Comparison of ENCODE assay signal across 24 mouse cellular contexts in the genomic region with DNA sequence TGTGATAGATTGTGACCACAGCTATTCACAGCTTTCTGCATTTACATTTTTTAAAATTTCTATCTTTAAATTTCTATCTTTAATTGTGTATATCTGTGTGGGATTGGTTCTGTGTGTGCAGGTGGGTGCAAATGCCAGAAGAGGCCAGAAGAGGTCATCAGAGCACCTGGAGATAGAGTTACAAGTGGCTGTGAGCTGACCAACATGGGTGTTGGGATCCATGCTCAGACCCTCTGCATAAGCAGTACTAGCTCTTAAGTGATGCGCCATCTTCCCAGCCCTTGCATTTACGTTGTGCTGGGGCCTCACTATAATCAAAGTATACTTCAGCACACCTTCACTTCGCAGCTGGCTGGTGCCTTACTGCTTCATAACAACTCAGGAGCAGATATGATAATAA.
DNase-seq lines count a peak whose midpoint lies in the region; ATAC-seq and TF ChIP-seq lines count a peak whose summit lies in the region.
"Had no signal": no experiment of that assay in that cellular context is flagged by ENCODE, and none has a peak within 500 bp of the region (broad histone marks: within the 10 kb centered on the region; RNA-seq: fewer than 3 reads in every experiment).

No protein-coding gene starts in this region.

- H3K27me3 ChIP-seq in kidney, postnatal 0 days (ENCODE audit: insufficient read depth, low read length) = no peaks in the 10 kb centered on the region
- no peaks in the 10 kb centered on the region for H3K27me3 ChIP-seq in kidney, embryonic 16.5 days (ENCODE audit: insufficient read depth, low read length)
- H3K27me3 ChIP-seq in megakaryocyte, embryonic 14.5 days (replicated peaks) = no peaks in the 10 kb centered on the region
- H3K27me3 ChIP-seq in MEL (ENCODE audit: control insufficient read depth in 1 of 2, insufficient read depth in 2 of 2, low read length in 2 of 2) = no peaks in the 10 kb centered on the region
- H3K27me3 ChIP-seq in stomach, postnatal 0 days (ENCODE audit: control insufficient read depth, insufficient read depth, low read length) = no peaks in the 10 kb centered on the region
- H3K27me3 ChIP-seq in midbrain, postnatal 0 days (ENCODE audit: insufficient read depth, low read length) = no peaks in the 10 kb centered on the region
- H3K27me3 ChIP-seq in midbrain, embryonic 13.5 days = no peaks in the 10 kb centered on the region
- H3K27me3 ChIP-seq: forebrain, embryonic 13.5 days; heart, embryonic 12.5 days; limb, embryonic 15.5 days; neural tube, embryonic 15.5 days had no signal

- TF ChIP-seq RAD21 in MEL (IDR thresholded peaks at IDR 0.05; ENCODE audit: low read depth, low read length) = 0 out of 2 replicates have a peak, but pooled peaks have one; percentile 9

- TF ChIP-seq CTCF in kidney, postnatal 0 days (IDR thresholded peaks at IDR 0.05; ENCODE audit: low read depth) = peak; percentile 23; the same call in 1 of the 2 replicates
- peak in 2 of 3 experiments; percentile 3 to 10; a peak in 1 of 6 replicates for TF ChIP-seq CTCF in MEL (IDR thresholded peaks at IDR 0.05 in 2 of 3, conservative IDR thresholded peaks at IDR 0.05 in 1 of 3; ENCODE audit: control insufficient read depth in 1 of 3, insufficient read depth in 1 of 3, low read depth in 2 of 3, low read length in 3 of 3, poor library complexity in 1 of 3, severe bottlenecking in 1 of 3)
- peak; percentile 34; the same call in 1 of the 2 replicates for TF ChIP-seq CTCF in stomach, postnatal 0 days (IDR thresholded peaks at IDR 0.05; ENCODE audit: low read depth)
- TF ChIP-seq CTCF in midbrain, postnatal 0 days (IDR thresholded peaks at IDR 0.05) = no peak

- no peak overlapping the region for H3K27ac ChIP-seq in kidney, postnatal 0 days
- H3K27ac ChIP-seq in kidney, embryonic 16.5 days (ENCODE audit: low read length) = no peak overlapping the region
- no peak overlapping the region for H3K27ac ChIP-seq in MEL (ENCODE audit: control insufficient read depth, low read depth, low read length)
- no peak overlapping the region for H3K27ac ChIP-seq in stomach, postnatal 0 days (replicated peaks)
- H3K27ac ChIP-seq in midbrain, postnatal 0 days (ENCODE audit: low read depth, low read length) = no peak overlapping the region
- no peak overlapping the region for H3K27ac ChIP-seq in midbrain, embryonic 13.5 days
- H3K27ac ChIP-seq: forebrain, embryonic 13.5 days; limb, embryonic 15.5 days; midbrain, embryonic 10.5 days; neural tube, embryonic 15.5 days had no signal

- no peaks in the 10 kb centered on the region for H3K9me3 ChIP-seq in kidney, postnatal 0 days (replicated peaks; ENCODE audit: low read length)
- no peaks in the 10 kb centered on the region for H3K9me3 ChIP-seq in kidney, embryonic 16.5 days (ENCODE audit: low read length)
- no peaks in the 10 kb centered on the region for H3K9me3 ChIP-seq in megakaryocyte, embryonic 14.5 days
- no peaks in the 10 kb centered on the region for H3K9me3 ChIP-seq in MEL (replicated peaks; ENCODE audit: insufficient read depth, low read length)
- H3K9me3 ChIP-seq in stomach, postnatal 0 days (ENCODE audit: control insufficient read depth, low read length) = no peaks in the 10 kb centered on the region
- H3K9me3 ChIP-seq in midbrain, postnatal 0 days (ENCODE audit: low read length) = no peaks in the 10 kb centered on the region
- no peaks in the 10 kb centered on the region for H3K9me3 ChIP-seq in midbrain, embryonic 13.5 days
- H3K9me3 ChIP-seq: forebrain, embryonic 13.5 days; heart, embryonic 12.5 days; midbrain, embryonic 10.5 days; neural tube, embryonic 15.5 days had no signal

- DNase-seq in kidney, postnatal 0 days (ENCODE audit: low spot score) = no peak
- no peak for DNase-seq in MEL (ENCODE audit: low read depth, low spot score)
- no peak for DNase-seq in stomach, postnatal 0 days (ENCODE audit: low spot score)
- no peak for DNase-seq in midbrain, postnatal 0 days (ENCODE audit: low spot score)
- DNase-seq: adrenal gland, postnatal 14 days; cerebellum, adult 9-10 months; heart, postnatal 10 days; kidney, adult 8-10 months; kidney, postnatal 25 days; left cerebral cortex, postnatal 4 days; lung, adult 18-20 months; lung, postnatal 36 days; thymus, adult 2 months; thymus, postnatal 4 days had no signal

- H3K4me3 ChIP-seq in kidney, postnatal 0 days (replicated peaks; ENCODE audit: low read depth, low read length) = no peak overlapping the region
- H3K4me3 ChIP-seq in kidney, embryonic 16.5 days (ENCODE audit: low read length) = no peak overlapping the region
- peak overlapping the region; percentile 42 for H3K4me3 ChIP-seq in megakaryocyte, embryonic 14.5 days (replicated peaks)
- no peak overlapping the region for H3K4me3 ChIP-seq in MEL (ENCODE audit: control insufficient read depth in 1 of 2, insufficient read depth in 1 of 2, low read depth in 2 of 2, low read length in 2 of 2)
- H3K4me3 ChIP-seq in stomach, postnatal 0 days (ENCODE audit: low read depth, low read length) = no peak overlapping the region
- no peak overlapping the region for H3K4me3 ChIP-seq in midbrain, postnatal 0 days (ENCODE audit: low read depth, low read length)
- no peak overlapping the region for H3K4me3 ChIP-seq in midbrain, embryonic 13.5 days (replicated peaks)
- H3K4me3 ChIP-seq: forebrain, embryonic 13.5 days; heart, embryonic 12.5 days; limb, embryonic 15.5 days; midbrain, embryonic 10.5 days; neural tube, embryonic 15.5 days had no signal

- H3K36me3 ChIP-seq in kidney, postnatal 0 days (ENCODE audit: insufficient read depth, low read length) = no peaks in the 10 kb centered on the region
- H3K36me3 ChIP-seq in kidney, embryonic 16.5 days (ENCODE audit: insufficient read depth, low read length) = no peaks in the 10 kb centered on the region
- no peaks in the 10 kb centered on the region for H3K36me3 ChIP-seq in megakaryocyte, embryonic 14.5 days (replicated peaks; ENCODE audit: low read length)
- H3K36me3 ChIP-seq in MEL (ENCODE audit: control insufficient read depth in 1 of 2, insufficient read depth in 2 of 2, low read length in 2 of 2) = no peaks in the 10 kb centered on the region
- no peaks in the 10 kb centered on the region for H3K36me3 ChIP-seq in stomach, postnatal 0 days (ENCODE audit: control insufficient read depth, insufficient read depth, low read length)
- no peaks in the 10 kb centered on the region for H3K36me3 ChIP-seq in midbrain, postnatal 0 days (ENCODE audit: insufficient read depth, low read length)
- no peaks in the 10 kb centered on the region for H3K36me3 ChIP-seq in midbrain, embryonic 13.5 days
- H3K36me3 ChIP-seq: G1E; heart, embryonic 12.5 days; limb, embryonic 15.5 days; midbrain, embryonic 10.5 days; neural tube, embryonic 15.5 days had no signal

- ATAC-seq in kidney, postnatal 0 days (replicated peaks; ENCODE audit: low FRiP score, low read depth) = no peak
- no peak for ATAC-seq in kidney, embryonic 16.5 days (ENCODE audit: low FRiP score, low TSS enrichment)
- no peak for ATAC-seq in megakaryocyte, adult 5-6 weeks (ENCODE audit: poor library complexity, severe bottlenecking)
- ATAC-seq in stomach, postnatal 0 days (ENCODE audit: low FRiP score, low TSS enrichment) = no peak
- no peak for ATAC-seq in midbrain, postnatal 0 days (ENCODE audit: low FRiP score)
- ATAC-seq in midbrain, embryonic 13.5 days = no peak
- ATAC-seq: forebrain, embryonic 13.5 days had no signal

- no peak overlapping the region for H3K9ac ChIP-seq in kidney, postnatal 0 days (ENCODE audit: low read depth, low read length)
- no peak overlapping the region for H3K9ac ChIP-seq in kidney, embryonic 16.5 days (replicated peaks; ENCODE audit: low read length)
- no peak overlapping the region for H3K9ac ChIP-seq in MEL (ENCODE audit: control insufficient read depth, low read depth, low read length, poor library complexity, severe bottlenecking)
- H3K9ac ChIP-seq in stomach, postnatal 0 days (ENCODE audit: low read length) = no peak overlapping the region
- H3K9ac ChIP-seq in midbrain, postnatal 0 days (replicated peaks; ENCODE audit: low read length, poor library complexity, severe bottlenecking) = no peak overlapping the region
- H3K9ac ChIP-seq in midbrain, embryonic 13.5 days (replicated peaks) = no peak overlapping the region
- H3K9ac ChIP-seq: forebrain, embryonic 13.5 days; heart, embryonic 12.5 days; limb, embryonic 15.5 days; neural tube, embryonic 15.5 days had no signal

- 97% methylated on average over 3 of the region's 3 CpGs for WGBS in kidney, postnatal 0 days
- 95% methylated on average over 3 of the region's 3 CpGs for WGBS in kidney, embryonic 16.5 days
- 95% methylated on average over 3 of the region's 3 CpGs for WGBS in stomach, postnatal 0 days
- 94% methylated on average over 3 of the region's 3 CpGs for WGBS in midbrain, postnatal 0 days
- 92% methylated on average over 3 of the region's 3 CpGs for WGBS in midbrain, embryonic 13.5 days

- no peak for TF ChIP-seq POLR2A in MEL (IDR thresholded peaks at IDR 0.05; ENCODE audit: control insufficient read depth in 1 of 2, insufficient read depth in 1 of 2, low read depth in 1 of 2, low read length in 2 of 2, poor library complexity in 1 of 2)

- no peaks in the 10 kb centered on the region for H3K4me1 ChIP-seq in kidney, postnatal 0 days (replicated peaks; ENCODE audit: insufficient read depth, low read length)
- no peaks in the 10 kb centered on the region for H3K4me1 ChIP-seq in kidney, embryonic 16.5 days (ENCODE audit: insufficient read depth, low read length)
- H3K4me1 ChIP-seq in megakaryocyte, embryonic 14.5 days = peaks cover 47% of the 10 kb centered on the region
- no peaks in the 10 kb centered on the region for H3K4me1 ChIP-seq in MEL (ENCODE audit: control insufficient read depth in 1 of 2, insufficient read depth in 2 of 2, low read length in 2 of 2)
- H3K4me1 ChIP-seq in stomach, postnatal 0 days (replicated peaks; ENCODE audit: control insufficient read depth, insufficient read depth) = no peaks in the 10 kb centered on the region
- no peaks in the 10 kb centered on the region for H3K4me1 ChIP-seq in midbrain, postnatal 0 days (ENCODE audit: insufficient read depth, low read length)
- no peaks in the 10 kb centered on the region for H3K4me1 ChIP-seq in midbrain, embryonic 13.5 days (replicated peaks)
- H3K4me1 ChIP-seq: forebrain, embryonic 13.5 days; midbrain, embryonic 10.5 days; neural tube, embryonic 15.5 days had no signal

- TF ChIP-seq EP300 in MEL (IDR thresholded peaks at IDR 0.05; ENCODE audit: low read depth in 1 of 2, low read length in 2 of 2) = no peak
- no peak for TF ChIP-seq EP300 in stomach, postnatal 0 days (optimal IDR thresholded peaks at IDR 0.05)

- no peak overlapping the region for H3K4me2 ChIP-seq in kidney, postnatal 0 days (ENCODE audit: low read length)
- H3K4me2 ChIP-seq in kidney, embryonic 16.5 days (replicated peaks; ENCODE audit: low read depth, low read length) = no peak overlapping the region
- H3K4me2 ChIP-seq in stomach, postnatal 0 days (replicated peaks; ENCODE audit: low read depth) = no peak overlapping the region
- no peak overlapping the region for H3K4me2 ChIP-seq in midbrain, postnatal 0 days (ENCODE audit: low read depth, low read length, poor library complexity, severe bottlenecking)
- no peak overlapping the region for H3K4me2 ChIP-seq in midbrain, embryonic 13.5 days (replicated peaks)
- H3K4me2 ChIP-seq: forebrain, embryonic 13.5 days; heart, embryonic 12.5 days; limb, embryonic 15.5 days; neural tube, embryonic 15.5 days had no signal

- no peaks in the 10 kb centered on the region for H3K79me2 ChIP-seq in MEL (ENCODE audit: control insufficient read depth, insufficient read depth, low read length, poor library complexity)

TF ChIP-seq in MEL, 35 proteins besides CTCF, POLR2A, EP300 and RAD21 (continues in another document):
- TF ChIP-seq GATA1 (IDR thresholded peaks at IDR 0.05; ENCODE audit: low read depth, low read length) = no peak
